Mouse (Mus musculus) layer of hippocampus, postnatal 10 days (tissue): ENCODE measurements around the gene Rgma. TPM values are rescaled to one million over a fixed set of nuclear protein-coding genes. Genes with fewer than 3 reads are reported as not detected.

Experiments used
- DNase-seq, 2 experiments: peaks; one replicate each; pipeline ENCODE4 v3.0.0; 2021; ENCODE audit warnings: low spot score in 2 of 2
- total RNA-seq, 2 experiments: library from RNA; stranded (reverse); gene quantifications; 2 replicates each; pipeline ENCODE4 v1.2.3; 2021

The Rgma gene
- total RNA-seq, 2 experiments from 2014 or later = 111 to 128 TPM

GRCm38 (mm10) chr7:73369992-73370391, 5.3 kb upstream of the Rgma start:
- DNase-seq = no peak

DNA sequence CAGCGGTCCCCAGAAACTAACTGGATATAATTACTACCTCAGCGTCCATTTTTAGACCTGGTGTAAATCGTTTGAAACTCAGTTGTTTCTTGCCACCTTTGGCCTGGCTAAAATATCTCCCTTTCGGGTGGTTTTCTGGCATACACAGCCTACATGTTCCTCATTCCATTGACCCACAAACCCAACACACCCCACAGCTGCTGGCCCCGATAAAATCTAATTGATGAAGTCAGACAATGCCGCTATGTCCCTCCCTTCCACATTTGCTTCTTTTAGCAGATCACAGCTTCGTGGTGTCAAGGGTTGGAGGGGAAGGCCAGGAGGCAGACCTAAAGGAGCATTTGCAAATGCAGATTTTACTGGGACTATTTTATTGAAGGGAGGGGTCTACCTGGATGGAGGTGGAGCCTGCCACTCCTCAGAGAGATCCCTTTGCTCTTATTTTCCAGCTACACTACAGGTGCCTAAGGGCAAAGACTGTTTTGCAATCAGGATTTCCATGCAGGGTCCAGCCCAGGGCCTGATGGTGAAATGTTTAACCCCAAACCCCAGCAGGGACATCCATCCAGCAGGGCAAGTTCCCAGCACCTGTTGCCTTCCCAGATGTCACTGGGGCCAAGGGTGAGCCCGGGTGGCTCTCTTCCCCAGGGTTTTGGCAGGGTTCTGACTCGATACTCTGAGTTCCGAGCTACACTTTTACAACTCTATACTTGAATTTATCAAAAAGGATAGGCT, 3.6 kb upstream of the Rgma start:
- DNase-seq = no peak

- DNase-seq = peak; percentile 54 to 73
Measured at GRCm38 (mm10) chr7:73372352-73372970, 2.8 kb upstream of the Rgma start.

- DNase-seq = peak; percentile 58 to 66
Measured at GRCm38 (mm10) chr7:73374727-73375126, 582 bp upstream of the Rgma start.

GRCm38 (mm10) chr7:73376101-73377001, 1.0 kb downstream of the Rgma start:
- DNase-seq = peak; percentile 76 to 78

GRCm38 (mm10) chr7:73377307-73377706, 2.0 kb downstream of the Rgma start:
- DNase-seq = peak in 1 of 2 experiments; percentile 57

DNA sequence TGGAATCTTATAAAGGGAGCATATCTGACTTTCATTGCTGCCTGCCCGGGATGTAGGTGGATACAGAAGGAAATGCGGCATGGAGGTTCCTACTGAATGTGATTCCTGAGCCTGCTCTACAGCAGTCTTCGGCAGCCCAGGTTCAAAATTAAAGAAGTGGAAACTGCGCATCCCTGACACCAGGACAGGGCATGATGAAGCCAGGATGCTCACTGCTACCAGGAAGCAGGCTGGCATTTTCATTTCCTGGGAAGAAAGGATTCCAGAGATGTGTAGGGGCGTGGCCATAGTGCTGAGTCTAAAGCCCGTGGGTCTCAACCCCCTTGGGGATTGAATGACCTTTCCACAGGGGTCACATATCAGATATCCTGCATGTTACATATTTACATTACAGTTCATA, 2.7 kb downstream of the Rgma start:
- DNase-seq = no peak

GRCm38 (mm10) chr7:73382843-73383242, 7.5 kb downstream of the Rgma start:
- no peak for DNase-seq

DNA sequence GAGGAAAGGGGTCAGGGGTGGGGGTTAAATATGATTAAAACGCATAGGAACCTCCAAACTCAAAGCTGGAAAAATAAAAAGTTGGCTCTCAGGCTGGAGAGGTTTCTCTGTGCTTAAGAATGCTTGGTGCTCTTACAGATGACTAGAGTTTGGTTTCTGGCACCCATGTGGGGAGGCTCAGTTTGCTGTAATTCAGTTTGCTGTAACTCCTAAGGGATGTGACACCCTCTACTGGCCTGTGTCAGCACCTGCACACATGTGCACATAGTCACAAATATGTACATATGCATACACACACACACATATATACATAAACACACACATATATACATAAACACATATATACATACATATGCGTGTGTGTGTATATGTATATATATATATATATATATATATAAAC, 13.6 kb downstream of the Rgma start:
- no peak for DNase-seq

DNA sequence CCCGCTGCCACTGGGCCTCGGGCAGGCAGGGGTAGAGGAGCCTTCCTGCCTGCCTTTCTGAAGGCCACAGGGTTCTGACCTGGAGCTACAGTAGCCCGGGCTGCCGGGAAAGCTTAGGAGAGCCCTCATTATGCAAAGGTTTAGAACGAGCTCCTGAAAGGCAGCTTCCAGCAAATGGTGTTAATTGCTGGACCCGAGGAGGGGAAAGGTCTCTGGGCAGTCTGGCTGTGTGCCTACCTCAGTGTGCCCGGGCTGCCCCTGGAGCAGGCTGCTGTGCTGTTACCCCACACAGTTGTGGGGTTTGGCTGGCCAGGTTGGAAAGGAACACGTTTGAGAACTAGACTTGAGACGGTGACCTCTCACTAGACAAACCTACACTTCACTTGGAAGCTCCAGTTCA, 14.1 kb downstream of the Rgma start:
- DNase-seq = no peak

DNA sequence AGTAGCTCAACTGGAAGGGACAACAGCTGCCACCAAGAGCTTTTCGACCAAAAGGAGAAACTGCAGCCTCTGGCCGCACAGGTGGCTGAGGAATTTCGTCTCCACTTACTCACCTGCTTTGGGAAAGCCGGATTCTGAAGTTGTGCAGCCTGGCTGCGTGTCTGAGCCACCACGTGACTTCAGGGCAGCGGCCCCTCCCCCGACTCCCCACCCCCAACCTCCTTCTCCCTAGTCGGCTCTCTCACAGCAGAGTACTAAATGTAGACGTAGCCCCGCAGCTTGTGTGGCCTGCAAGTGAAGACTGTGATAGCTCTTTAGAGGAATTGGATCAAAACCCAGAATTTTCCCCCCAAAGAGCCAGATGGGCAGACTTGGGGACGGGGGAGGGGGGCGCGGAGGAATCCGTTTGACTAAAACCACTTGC, 14.6 kb downstream of the Rgma start:
- no peak for DNase-seq

GRCm38 (mm10) chr7:73390426-73391001, 15.2 kb downstream of the Rgma start:
- DNase-seq = no peak

- peak; percentile 76 to 85 for DNase-seq
Measured at GRCm38 (mm10) chr7:73391002-73391517, 15.8 kb downstream of the Rgma start.

- peak; percentile 53 to 66 for DNase-seq
Measured at GRCm38 (mm10) chr7:73391518-73392321, 16.4 kb downstream of the Rgma start.

DNA sequence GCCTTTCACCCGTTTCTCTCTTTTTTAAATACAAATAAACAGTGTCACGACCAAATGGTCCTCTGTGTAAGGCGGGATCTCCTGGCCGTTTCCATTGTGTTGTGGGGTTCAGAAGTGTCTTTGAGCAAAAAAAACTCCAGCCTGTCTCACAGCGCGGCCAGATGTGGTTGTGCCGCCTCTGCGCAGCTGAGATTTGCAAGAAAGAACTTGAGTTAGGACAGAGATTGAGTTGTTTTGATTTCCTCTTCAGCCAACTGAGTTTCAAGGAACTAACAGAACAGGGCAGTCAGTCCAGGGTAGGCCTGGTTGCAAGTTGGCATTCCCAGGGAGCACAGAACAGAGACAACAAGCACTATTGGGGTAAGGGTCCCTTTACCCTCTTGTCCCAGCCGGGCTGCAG, 17.1 kb downstream of the Rgma start:
- DNase-seq = no peak

GRCm38 (mm10) chr7:73393307-73394012, 18.2 kb downstream of the Rgma start:
- DNase-seq = no peak

GRCm38 (mm10) chr7:73394013-73394409, 18.7 kb downstream of the Rgma start:
- DNase-seq = no peak

DNA sequence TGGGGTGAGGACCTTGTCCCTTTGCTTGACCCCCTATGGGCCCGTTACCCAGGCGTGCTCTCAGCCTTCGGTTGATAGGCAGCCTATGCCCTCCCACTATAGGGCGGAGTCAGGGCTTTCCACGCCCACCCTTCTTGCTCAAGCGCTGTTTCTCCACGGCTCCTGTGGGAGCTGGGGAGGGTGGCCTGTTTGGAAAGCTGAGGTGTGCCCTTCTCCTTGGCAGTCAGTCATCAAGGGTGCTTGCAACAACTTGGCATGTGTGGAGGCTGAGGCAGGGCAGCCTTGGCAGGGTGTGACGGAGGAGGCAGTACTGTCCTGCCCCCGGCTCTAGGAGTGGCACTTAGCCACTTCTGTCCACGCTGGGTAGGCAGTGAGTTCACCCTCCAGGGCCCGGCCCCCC, 23.0 kb downstream of the Rgma start:
- DNase-seq = peak in 1 of 2 experiments; percentile 65

GRCm38 (mm10) chr7:73398806-73399442, 23.6 kb downstream of the Rgma start:
- DNase-seq = no peak
